8 mouse cellular contexts compared by ENCODE assay signal in genomic region chr17:48041351-48042287, GRCm38 (mm10). TPM values are rescaled to one million over a fixed set of nuclear protein-coding genes. Genes with fewer than 3 reads are reported as not detected.
DNase-seq lines count a peak whose midpoint lies in the region; ATAC-seq lines count a peak whose summit lies in the region.
"Had no signal": no experiment of that assay in that cellular context is flagged by ENCODE, and none has a peak within 500 bp of the region (broad histone marks: within the 10 kb centered on the region; RNA-seq: fewer than 3 reads in every experiment).

No protein-coding gene starts in this region.

- 0 out of 2 replicates have a peak, but pooled peaks cover 4% of the 10 kb centered on the region for H3K27me3 ChIP-seq in forebrain, embryonic 16.5 days (replicated peaks; ENCODE audit: control insufficient read depth, insufficient read depth, low read length)
- H3K27me3 ChIP-seq in hindbrain, embryonic 13.5 days: peaks cover 52% of the 10 kb centered on the region

- ATAC-seq in forebrain, embryonic 16.5 days: peak; percentile 79
- ATAC-seq in hindbrain, embryonic 13.5 days (ENCODE audit: low FRiP score): peak; percentile 62

- H3K9me3 ChIP-seq in forebrain, embryonic 16.5 days (ENCODE audit: control insufficient read depth, low read length): no peaks in the 10 kb centered on the region
- H3K9me3 ChIP-seq in hindbrain, embryonic 13.5 days: no peaks in the 10 kb centered on the region

- no peaks in the 10 kb centered on the region for H3K36me3 ChIP-seq in forebrain, embryonic 16.5 days (ENCODE audit: control insufficient read depth, insufficient read depth)
- H3K36me3 ChIP-seq in hindbrain, embryonic 13.5 days: no peaks in the 10 kb centered on the region

- H3K4me3 ChIP-seq in forebrain, embryonic 16.5 days (replicated peaks; ENCODE audit: low read length): no peak overlapping the region
- no peak overlapping the region for H3K4me3 ChIP-seq in hindbrain, embryonic 13.5 days

- H3K4me2 ChIP-seq in forebrain, embryonic 16.5 days (ENCODE audit: low read length): peak overlapping the region; percentile 16
- peak overlapping the region; percentile 26 for H3K4me2 ChIP-seq in hindbrain, embryonic 13.5 days

- WGBS in forebrain, embryonic 16.5 days: 3% methylated on average over 29 of the region's 29 CpGs
- 4% methylated on average over 29 of the region's 29 CpGs for WGBS in hindbrain, embryonic 13.5 days

- DNase-seq in ES-CJ7 (ENCODE audit: low read depth, low spot score): peak; percentile 73
- DNase-seq in adrenal gland, postnatal 36 days: peak; percentile 59 to 70
- peak; percentile 31 to 37 for DNase-seq in layer of hippocampus, postnatal 36 days
- DNase-seq in lung, postnatal 4 days: peak; percentile 64 to 67
- peak; percentile 45 for DNase-seq in skeletal muscle tissue, adult 2 months (ENCODE audit: low read depth, low spot score)

- H3K27ac ChIP-seq in forebrain, embryonic 16.5 days (ENCODE audit: low read length): peak overlapping the region; percentile 37; the same call in 1 of the 2 replicates
- H3K27ac ChIP-seq in hindbrain, embryonic 13.5 days: peak overlapping the region; percentile 37

- H3K9ac ChIP-seq in forebrain, embryonic 16.5 days (replicated peaks; ENCODE audit: low read depth, low read length): peak overlapping the region; percentile 7; the same call in 1 of the 2 replicates
- 0 out of 2 replicates have a peak overlapping the region, but pooled peaks have one; percentile 13 for H3K9ac ChIP-seq in hindbrain, embryonic 13.5 days

- H3K4me1 ChIP-seq in forebrain, embryonic 16.5 days (replicated peaks; ENCODE audit: control insufficient read depth, insufficient read depth, low read length): peaks cover 16% of the 10 kb centered on the region
- H3K4me1 ChIP-seq in hindbrain, embryonic 13.5 days (replicated peaks): peaks cover 21% of the 10 kb centered on the region

RNA-seq across cellular contexts. Expression of gene 1700122O11Rik, which starts 3.5 kb away (rescaled TPM):
- not detected for total RNA-seq in adrenal gland, postnatal 36 days (2021)
- not detected in 2 replicates for polyA plus RNA-seq in forebrain, embryonic 16.5 days (2015; fragmentation: Nextera tagmentation; extraction: Ambion mirVana)
- polyA plus RNA-seq in hindbrain, embryonic 13.5 days (2015; fragmentation: Nextera tagmentation; extraction: Ambion mirVana): not detected in 2 replicates
- not detected for total RNA-seq in layer of hippocampus, postnatal 36 days (2021)
- total RNA-seq: layer of hippocampus, postnatal 25 days had no signal

RNA-seq across cellular contexts. Expression of gene 1700067P10Rik, which starts 47.5 kb away (rescaled TPM):
- not detected for total RNA-seq in adrenal gland, postnatal 36 days (2021)
- polyA plus RNA-seq in forebrain, embryonic 16.5 days (2015; fragmentation: Nextera tagmentation; extraction: Ambion mirVana): not detected in 2 replicates
- polyA plus RNA-seq in hindbrain, embryonic 13.5 days (2015; fragmentation: Nextera tagmentation; extraction: Ambion mirVana): 0.21 TPM in 1 of 2 replicates, not detected in the other
- not detected for total RNA-seq in layer of hippocampus, postnatal 36 days (2021)
- total RNA-seq: layer of hippocampus, postnatal 25 days had no signal
